Mouse (Mus musculus) intestine, embryonic 15.5 days (tissue): Measurements from ENCODE around the gene Rae1. TPM values are rescaled to one million over a fixed set of nuclear protein-coding genes. Genes with fewer than 3 reads are reported as not detected.

ENCODE experiments used
- ATAC-seq: fragments of 200-750 bp; cut with Nextera tagmentation; 2 replicates; pipeline ENCODE4 v1.8.0; 2017; ENCODE audit warnings: moderate TSS enrichment, moderate library complexity
- H3K27ac ChIP-seq: fragments of 300-500 bp; sonication (generic); 2 replicates; pipeline ENCODE4 v1.5.1; 2015; ENCODE audit warnings: mild to moderate bottlenecking, inconsistent platforms
- H3K27me3 ChIP-seq: fragments of 300-500 bp; sonication (generic); replicated peaks from 2 replicates; pipeline ENCODE4 v1.6.1; 2015; ENCODE audit warnings: inconsistent platforms
- H3K36me3 ChIP-seq: fragments of 300-500 bp; sonication (generic); 2 replicates; pipeline ENCODE4 v1.6.1; 2015; ENCODE audit warnings: inconsistent platforms
- H3K4me1 ChIP-seq: fragments of 300-500 bp; sonication (generic); replicated peaks from 2 replicates; pipeline ENCODE4 v1.6.1; 2015; ENCODE audit warnings: inconsistent platforms
- H3K4me2 ChIP-seq: fragments of 300-500 bp; sonication (generic); replicated peaks from 2 replicates; pipeline ENCODE4 v1.6.1; 2015; ENCODE audit warnings: mild to moderate bottlenecking, inconsistent platforms
- H3K4me3 ChIP-seq: fragments of 300-500 bp; sonication (generic); replicated peaks from 2 replicates; pipeline ENCODE4 v1.5.1; 2015; ENCODE audit warnings: inconsistent platforms
- H3K9ac ChIP-seq: fragments of 300-500 bp; sonication (generic); 2 replicates; pipeline ENCODE4 v1.6.1; 2015; ENCODE audit warnings: inconsistent platforms
- H3K9me3 ChIP-seq: fragments of 300-500 bp; sonication (generic); 2 replicates; pipeline ENCODE4 v1.6.1; 2016; ENCODE audit warnings: inconsistent platforms
- WGBS: fragments of 180-500 bp; shearing (Covaris S2); methylation state at CpG from one replicate; pipeline ENCODE4 v1.1.7; 2015; 5-methylcytosine and 5-hydroxymethylcytosine counted together
- polyA plus RNA-seq: library from polyadenylated mRNA; unstranded; fragments of >200 nt; fragmentation: Nextera tagmentation; extraction: Ambion mirVana; gene quantifications from 2 replicates; pipeline ENCODE4 v1.2.1, GENCODE M21; 2015

Gene Rae1
- polyA plus RNA-seq, 1 experiment from 2014 or later: 131 TPM

DNA sequence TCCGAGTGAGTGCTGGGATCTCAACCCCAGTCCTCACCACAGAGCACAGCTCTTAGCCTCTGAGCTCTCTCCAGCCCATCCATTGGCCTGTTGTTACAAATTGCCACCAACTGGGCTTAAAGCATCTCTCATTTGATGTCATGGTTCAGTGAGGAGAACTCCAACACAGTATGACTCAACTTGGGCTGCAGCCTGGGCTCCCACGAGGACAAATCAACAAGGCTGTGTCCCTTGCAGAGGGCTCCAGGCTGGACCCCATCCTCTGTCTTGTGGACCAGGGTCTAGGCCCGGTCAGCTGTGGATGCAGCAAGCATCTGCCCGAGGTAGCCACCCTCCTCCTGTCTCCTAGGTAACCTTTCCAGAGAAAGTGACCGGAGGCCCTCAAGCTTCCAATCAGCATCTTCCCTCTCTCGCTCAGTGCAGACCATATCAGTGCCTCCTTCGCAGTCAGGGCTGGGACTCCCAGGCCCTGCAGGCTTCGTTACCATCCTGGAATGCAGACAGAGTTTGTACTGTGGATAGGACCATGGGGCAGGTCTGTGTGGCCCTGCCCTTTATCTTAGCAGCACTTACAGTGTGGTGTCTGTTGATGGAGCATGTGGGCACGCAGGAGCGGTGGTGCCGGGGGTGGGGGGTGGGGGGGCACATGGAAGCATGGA, 42.7 kb downstream of the Rae1 start:
- no peak overlapping the region for H3K27ac ChIP-seq
- 72% methylated on average over 11 of the region's 11 CpGs for WGBS

DNA sequence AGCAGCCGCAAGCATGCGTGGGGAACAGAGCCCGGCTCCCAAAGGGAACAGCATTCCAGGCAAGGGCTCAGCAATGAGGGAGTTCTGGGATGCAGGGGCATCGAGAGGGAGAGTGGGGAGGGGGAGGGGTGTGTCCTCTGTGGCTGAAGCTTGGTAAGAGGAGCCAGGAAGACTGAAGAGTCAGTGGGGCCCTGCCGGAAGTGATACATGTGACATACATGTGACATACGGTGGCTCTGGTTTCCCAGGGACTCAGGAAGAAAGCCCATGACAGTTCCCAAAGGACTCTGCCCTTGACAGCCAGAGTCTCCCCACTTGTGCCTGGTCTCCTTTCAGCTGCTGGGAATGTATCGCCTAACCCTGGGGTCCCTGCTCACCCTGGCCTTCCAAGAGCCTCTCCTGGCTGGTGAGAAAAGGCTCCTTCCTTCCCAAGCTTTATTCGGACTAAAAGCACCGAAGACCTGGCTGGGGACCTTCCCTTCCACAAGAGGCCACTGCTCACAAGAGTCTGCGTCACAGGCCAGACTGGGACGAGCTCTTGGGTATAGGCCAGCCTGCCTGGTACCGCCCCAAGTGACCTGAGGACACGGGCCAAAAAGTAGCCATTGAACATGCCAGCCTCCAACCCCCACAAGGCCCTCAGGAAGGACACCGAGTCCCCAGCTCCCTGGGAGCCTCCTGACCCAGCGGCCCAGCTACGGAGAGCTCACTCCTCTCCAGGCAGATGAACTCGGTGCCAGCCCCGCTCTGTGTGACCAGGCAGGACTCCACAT, 44.5 kb downstream of the Rae1 start:
- H3K36me3 ChIP-seq: no peaks in the 10 kb centered on the region
- H3K9me3 ChIP-seq: no peaks in the 10 kb centered on the region
- H3K4me3 ChIP-seq: no peak overlapping the region
- H3K27me3 ChIP-seq: no peaks in the 10 kb centered on the region
- WGBS: 75% methylated on average over 18 of the region's 18 CpGs
- no peak overlapping the region for H3K9ac ChIP-seq
- no peak for ATAC-seq
- no peak overlapping the region for H3K4me2 ChIP-seq
- H3K4me1 ChIP-seq: peaks cover 6% of the 10 kb centered on the region; the same call in 1 of the 2 replicates
- H3K27ac ChIP-seq: no peak overlapping the region

More for the DNA sequence above, 42.7 kb downstream of the Rae1 start:
- Histone ChIP-seq H3K4me2 (no peak overlapping the region), H3K4me1 (0 out of 2 replicates have a peak, but pooled peaks cover 6% of the 10 kb centered on the region), H3K4me3 (no peak overlapping the region), H3K36me3 (no peaks in the 10 kb centered on the region), H3K9ac (no peak overlapping the region), H3K27me3 (no peaks in the 10 kb centered on the region), H3K9me3 (no peaks in the 10 kb centered on the region)
- ATAC-seq: no peak

DNA sequence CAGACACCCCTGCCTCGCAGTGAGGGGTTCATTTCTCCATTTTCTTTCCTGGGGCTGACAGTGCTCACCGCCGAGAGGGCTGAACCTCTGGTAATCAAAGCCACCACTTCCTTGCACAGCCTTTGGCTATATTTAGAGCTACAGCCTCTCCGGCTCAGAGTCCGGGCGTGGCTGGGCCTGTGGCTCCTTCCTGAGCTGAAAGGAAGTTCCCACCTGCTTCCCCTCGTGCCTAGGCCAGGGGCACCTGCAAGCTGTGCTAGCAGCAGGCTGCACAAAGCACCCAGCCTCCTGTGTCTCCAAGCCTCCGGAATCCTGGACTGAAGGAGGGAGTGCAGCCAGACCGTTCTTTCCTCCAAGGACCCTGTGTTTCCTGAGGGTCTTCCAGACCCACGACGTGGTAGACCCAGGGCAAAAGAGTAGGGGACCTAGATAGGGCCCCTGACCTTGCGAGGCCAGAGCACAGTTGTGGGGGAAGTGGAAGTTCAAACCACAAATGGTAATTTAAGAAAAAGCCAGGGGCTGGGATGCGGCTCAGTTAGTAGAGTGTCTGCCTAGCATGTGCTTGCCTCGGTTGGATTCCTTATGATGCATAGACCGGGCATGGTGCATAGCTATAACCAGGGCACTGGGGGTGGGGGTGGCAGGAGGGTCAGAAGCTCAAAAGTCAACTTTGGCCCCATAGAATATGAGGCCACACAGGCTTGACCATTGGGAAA, 46.8 kb downstream of the Rae1 start:
- Histone ChIP-seq H3K27ac (peak overlapping the region; percentile 13; the same call in 1 of the 2 replicates), H3K9ac (no peak overlapping the region), H3K4me3 (no peak overlapping the region), H3K36me3 (no peaks in the 10 kb centered on the region), H3K27me3 (no peaks in the 10 kb centered on the region), H3K9me3 (no peaks in the 10 kb centered on the region), H3K4me2 (no peak overlapping the region), H3K4me1 (peaks cover 16% of the 10 kb centered on the region)
- 63% methylated on average over 15 of the region's 15 CpGs for WGBS
- ATAC-seq: no peak

DNA sequence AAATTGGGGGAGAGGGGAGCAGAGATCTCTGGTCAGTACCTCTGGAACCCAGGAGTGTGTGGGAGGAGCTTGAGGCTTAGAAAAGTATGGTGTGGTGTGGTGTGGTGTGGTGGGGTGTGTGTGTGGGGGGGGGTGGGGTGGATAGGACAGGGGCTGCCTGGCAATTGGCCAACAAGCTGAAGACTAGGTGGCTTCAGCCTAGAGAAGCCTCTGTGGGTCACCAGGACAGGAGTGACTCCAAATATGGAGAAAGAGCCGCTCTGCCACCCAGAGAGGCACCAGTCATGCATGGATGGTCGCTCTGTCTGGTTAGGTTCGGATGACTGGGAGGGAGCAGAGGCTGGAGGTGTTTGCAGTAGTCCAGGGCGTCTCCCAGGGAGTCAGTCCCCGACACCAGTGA, 47.6 kb downstream of the Rae1 start:
- no peak for ATAC-seq
- 78% methylated on average over 5 of the region's 5 CpGs for WGBS
- Histone ChIP-seq H3K4me3 (no peak overlapping the region), H3K36me3 (no peaks in the 10 kb centered on the region), H3K4me2 (no peak overlapping the region), H3K4me1 (peaks cover 16% of the 10 kb centered on the region), H3K9ac (no peak overlapping the region), H3K9me3 (no peaks in the 10 kb centered on the region), H3K27ac (no peak overlapping the region), H3K27me3 (no peaks in the 10 kb centered on the region)

DNA sequence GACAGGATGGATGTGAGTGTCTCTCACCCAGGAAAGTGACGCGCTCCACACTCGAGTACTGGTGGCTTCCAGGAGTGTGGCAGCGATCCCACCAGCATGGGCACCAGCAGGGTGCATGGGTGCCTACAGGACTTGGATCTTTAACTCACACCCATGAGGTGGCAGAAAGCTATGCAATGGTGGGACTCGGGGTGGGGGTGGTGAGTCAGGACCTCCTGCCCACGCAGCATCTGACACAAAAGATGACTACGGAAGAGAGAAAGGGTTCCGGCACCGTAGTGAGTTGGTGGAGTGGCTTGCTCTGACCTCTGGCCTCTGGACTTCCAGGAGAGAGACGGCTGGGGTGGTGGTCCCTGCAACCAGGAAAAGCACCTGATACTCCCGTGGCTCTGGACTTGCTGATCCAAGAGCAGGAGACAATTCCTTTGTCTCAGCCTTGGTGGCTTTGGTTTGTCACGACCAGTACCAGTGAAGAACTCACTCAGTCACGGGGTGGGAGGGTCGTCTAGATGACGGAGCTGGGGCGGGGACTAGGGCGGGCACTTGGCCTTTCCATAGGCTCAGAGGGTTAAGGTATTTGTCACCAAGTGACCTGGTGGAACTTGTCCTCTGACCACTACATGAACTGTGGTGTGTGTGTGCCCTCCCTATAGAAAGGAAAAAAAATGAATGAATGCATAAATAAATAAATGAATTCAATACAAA, 48.3 kb downstream of the Rae1 start:
- H3K4me1 ChIP-seq: peaks cover 16% of the 10 kb centered on the region
- H3K4me3 ChIP-seq: no peak overlapping the region
- H3K4me2 ChIP-seq: no peak overlapping the region
- H3K9me3 ChIP-seq: no peaks in the 10 kb centered on the region
- 61% methylated on average over 17 of the region's 17 CpGs for WGBS
- ATAC-seq: no peak
- no peak overlapping the region for H3K27ac ChIP-seq
- H3K9ac ChIP-seq: no peak overlapping the region
- no peaks in the 10 kb centered on the region for H3K36me3 ChIP-seq
- H3K27me3 ChIP-seq: no peaks in the 10 kb centered on the region

DNA sequence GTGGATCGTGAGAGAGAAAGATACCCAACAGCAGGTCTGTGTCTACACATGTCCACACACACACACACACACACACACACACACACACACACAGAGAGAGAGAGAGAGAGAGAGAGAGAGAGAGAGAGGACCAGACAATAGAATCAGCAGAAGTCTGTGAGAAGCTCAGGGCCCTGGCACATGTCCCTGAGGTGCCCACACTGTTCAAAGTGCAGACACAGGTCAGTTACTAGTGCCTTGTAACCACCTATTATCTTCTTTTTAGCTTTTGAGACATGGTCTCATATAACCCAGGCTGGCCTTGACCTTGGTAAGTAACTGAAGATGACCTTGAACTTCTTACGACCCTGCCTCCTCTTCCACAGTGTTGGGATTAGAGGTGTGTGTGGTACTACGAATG, 49.3 kb downstream of the Rae1 start:
- no peak overlapping the region for H3K4me2 ChIP-seq
- H3K4me3 ChIP-seq: no peak overlapping the region
- H3K27ac ChIP-seq: no peak overlapping the region
- no peak for ATAC-seq
- WGBS: 79% methylated on average over 3 of the region's 3 CpGs
- no peaks in the 10 kb centered on the region for H3K9me3 ChIP-seq
- no peaks in the 10 kb centered on the region for H3K36me3 ChIP-seq
- no peak overlapping the region for H3K9ac ChIP-seq
- H3K4me1 ChIP-seq: peaks cover 16% of the 10 kb centered on the region
- no peaks in the 10 kb centered on the region for H3K27me3 ChIP-seq

DNA sequence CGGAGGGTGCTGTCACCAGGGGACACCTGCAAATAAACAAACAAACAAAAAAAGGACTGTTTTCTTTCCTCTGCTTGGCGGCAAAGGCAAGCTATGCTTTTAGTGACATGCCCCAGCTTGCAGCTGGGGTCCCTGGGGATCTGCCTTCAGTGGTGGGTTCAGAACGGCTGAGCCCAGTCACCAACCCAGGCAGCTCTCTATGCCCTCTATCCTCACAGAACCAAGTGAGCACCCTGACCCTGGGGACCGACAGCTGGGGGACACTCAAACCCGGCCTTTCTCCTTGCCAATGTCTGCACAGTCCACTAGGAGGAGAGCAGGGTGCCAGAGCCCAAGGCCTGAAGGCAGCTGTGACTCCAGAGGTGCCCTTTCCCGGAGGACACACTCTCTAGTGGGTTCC, 49.9 kb downstream of the Rae1 start:
- no peaks in the 10 kb centered on the region for H3K36me3 ChIP-seq
- H3K4me2 ChIP-seq: no peak overlapping the region
- 0 out of 2 replicates have a peak, but pooled peaks have one; percentile 1 for ATAC-seq
- H3K27ac ChIP-seq: no peak overlapping the region
- peaks cover 16% of the 10 kb centered on the region for H3K4me1 ChIP-seq
- WGBS: 54% methylated on average over 6 of the region's 6 CpGs
- H3K9ac ChIP-seq: no peak overlapping the region
- no peaks in the 10 kb centered on the region for H3K9me3 ChIP-seq
- no peaks in the 10 kb centered on the region for H3K27me3 ChIP-seq
- no peak overlapping the region for H3K4me3 ChIP-seq

DNA sequence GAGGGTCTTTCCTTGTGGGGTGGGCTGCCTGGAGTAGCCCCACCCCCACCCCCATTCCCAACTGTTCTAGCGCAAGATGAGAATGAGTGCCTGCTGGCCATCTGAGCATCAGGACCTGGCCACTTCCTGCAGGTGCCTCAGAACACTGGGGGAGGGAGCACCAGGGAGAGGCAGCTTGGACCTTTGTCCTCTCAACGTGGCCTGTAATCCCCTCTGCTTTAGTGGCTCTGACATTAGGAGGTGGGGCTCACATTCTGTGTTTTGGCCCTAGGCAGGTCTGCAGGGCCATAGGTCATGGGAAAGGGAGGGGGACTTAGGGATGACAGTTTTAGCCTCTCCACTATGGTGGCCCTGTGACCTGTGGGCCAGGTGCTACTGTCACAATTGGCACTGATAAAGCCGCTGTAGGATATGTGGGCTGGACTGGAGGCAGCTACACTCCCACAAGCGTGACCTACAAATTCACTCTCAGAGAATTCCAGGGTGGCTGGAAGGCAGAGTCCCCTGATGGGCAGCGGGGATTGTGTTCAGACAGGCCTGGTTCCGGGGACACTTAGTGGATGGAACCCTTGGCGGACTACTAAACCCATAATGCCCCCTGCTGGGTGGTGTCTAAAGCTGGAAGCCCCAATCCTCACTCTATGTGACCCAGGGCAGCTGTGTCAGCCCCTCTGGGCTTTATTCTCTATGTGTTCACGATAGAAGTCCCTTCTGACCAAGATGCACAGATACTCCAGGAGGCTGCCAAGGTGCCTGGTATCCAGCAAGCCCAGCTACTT, 50.9 kb downstream of the Rae1 start:
- Histone ChIP-seq H3K27ac (0 out of 2 replicates have a peak overlapping the region, but pooled peaks have one; percentile 15), H3K4me1 (peaks cover 16% of the 10 kb centered on the region), H3K9me3 (no peaks in the 10 kb centered on the region), H3K4me2 (0 out of 2 replicates have a peak overlapping the region, but pooled peaks have one; percentile 9), H3K4me3 (no peak overlapping the region), H3K27me3 (no peaks in the 10 kb centered on the region), H3K36me3 (no peaks in the 10 kb centered on the region), H3K9ac (no peak overlapping the region)
- 48% methylated on average over 8 of the region's 8 CpGs for WGBS
- ATAC-seq: peak; percentile 79

DNA sequence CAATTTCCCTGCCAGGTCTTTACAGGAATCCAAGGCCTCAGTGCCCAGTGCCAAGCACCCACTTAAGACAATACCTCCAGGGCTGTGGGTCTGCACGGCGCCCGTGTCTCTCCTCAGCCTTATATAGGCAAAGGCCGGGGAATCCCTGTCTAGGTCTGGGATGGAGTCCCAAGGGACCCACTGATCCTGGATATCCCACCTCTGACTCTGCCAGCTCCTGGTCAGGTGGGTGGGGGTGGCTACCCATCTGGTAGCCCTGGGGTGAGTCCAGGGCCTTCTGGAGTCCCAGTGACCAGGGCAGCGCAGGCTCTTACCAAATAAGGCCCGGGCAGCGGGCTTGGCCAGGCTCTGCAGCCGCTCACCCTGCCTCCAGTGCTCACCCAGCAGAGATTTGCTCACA, 53.0 kb downstream of the Rae1 start:
- no peaks in the 10 kb centered on the region for H3K9me3 ChIP-seq
- H3K4me1 ChIP-seq: peaks cover 18% of the 10 kb centered on the region
- H3K27me3 ChIP-seq: no peaks in the 10 kb centered on the region
- whole genome bisulfite sequencing: 87% methylated on average over 8 of the region's 8 CpGs
- no peak for ATAC-seq
- no peak overlapping the region for H3K27ac ChIP-seq
- no peak overlapping the region for H3K4me2 ChIP-seq
- H3K4me3 ChIP-seq: no peak overlapping the region
- H3K36me3 ChIP-seq: no peaks in the 10 kb centered on the region
- no peak overlapping the region for H3K9ac ChIP-seq

DNA sequence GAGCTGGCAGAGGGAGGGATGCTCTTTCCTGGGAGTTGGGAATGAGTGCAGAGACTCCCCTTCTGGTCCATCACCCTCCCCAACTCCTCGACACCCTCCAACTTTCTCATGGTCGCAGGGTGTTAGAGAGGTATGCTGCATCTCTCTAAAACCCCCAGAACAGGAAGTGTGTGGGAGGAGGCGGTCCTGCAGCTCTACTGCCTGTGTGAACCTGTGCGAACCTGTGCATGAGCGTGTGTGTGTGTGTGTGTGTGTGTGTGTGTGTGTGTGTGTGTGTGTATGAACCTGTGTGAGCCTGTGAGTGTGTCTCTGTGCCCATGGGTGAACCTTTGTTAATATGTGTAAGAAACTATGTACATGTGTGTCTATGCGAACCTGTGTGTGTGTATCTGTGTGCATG, 53.9 kb downstream of the Rae1 start:
- no peak for ATAC-seq
- no peak overlapping the region for H3K27ac ChIP-seq
- H3K4me3 ChIP-seq: no peak overlapping the region
- H3K4me2 ChIP-seq: no peak overlapping the region
- H3K4me1 ChIP-seq: peaks cover 19% of the 10 kb centered on the region
- 81% methylated on average over 6 of the region's 6 CpGs for WGBS
- no peaks in the 10 kb centered on the region for H3K27me3 ChIP-seq
- no peaks in the 10 kb centered on the region for H3K36me3 ChIP-seq
- no peaks in the 10 kb centered on the region for H3K9me3 ChIP-seq
- H3K9ac ChIP-seq: no peak overlapping the region

DNA sequence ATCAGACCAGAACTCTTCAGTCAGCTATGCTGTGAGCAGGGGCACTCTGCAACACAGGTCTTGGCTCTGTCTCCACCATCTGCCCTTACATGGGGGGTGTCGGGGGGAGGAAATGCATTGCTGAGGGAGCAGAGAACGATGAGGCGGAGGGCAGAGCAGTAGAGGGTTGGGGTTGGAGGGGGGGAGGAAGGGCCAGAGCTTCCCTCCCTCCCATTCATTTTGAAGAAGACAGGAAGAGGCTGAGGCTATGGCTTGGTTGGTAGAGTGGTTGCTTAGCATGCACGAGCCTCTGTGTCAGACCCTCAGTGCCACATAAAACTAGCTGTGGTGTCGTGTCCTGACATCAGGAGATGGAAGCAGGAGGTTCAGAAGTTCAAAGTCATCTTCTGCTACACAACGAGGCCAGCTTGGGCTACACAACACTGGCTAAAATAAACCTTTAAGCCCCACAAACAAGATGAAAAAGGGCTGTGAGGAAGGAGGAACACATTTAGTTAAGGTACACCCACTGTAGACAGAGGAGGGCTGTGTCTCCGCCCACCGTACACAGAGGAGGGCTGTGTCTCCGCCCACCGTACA, 56.5 kb downstream of the Rae1 start:
- H3K9me3 ChIP-seq: no peaks in the 10 kb centered on the region
- no peak overlapping the region for H3K9ac ChIP-seq
- no peak overlapping the region for H3K4me2 ChIP-seq
- peaks cover 9% of the 10 kb centered on the region for H3K4me1 ChIP-seq
- WGBS: 66% methylated on average over 10 of the region's 10 CpGs
- H3K4me3 ChIP-seq: no peak overlapping the region
- no peaks in the 10 kb centered on the region for H3K27me3 ChIP-seq
- ATAC-seq: no peak
- no peaks in the 10 kb centered on the region for H3K36me3 ChIP-seq
- no peak overlapping the region for H3K27ac ChIP-seq
